Mouse (Mus musculus) ES-E14 (cell line): ENCODE measurements around the gene Actn1. TPM values are rescaled to one million over a fixed set of nuclear protein-coding genes. Genes with fewer than 3 reads are reported as not detected.
"Not testable (repeated sequence)": the region's sequence is repeated elsewhere in the genome, so short reads cannot be mapped to it uniquely, and the experiment has no call there.

ENCODE experiments used
- DNase-seq: peaks from one replicate; pipeline ENCODE4 v3.0.0-alpha.2; 2013; ENCODE audit warnings: low read depth, low spot score
- H3K27ac ChIP-seq: 2 replicates; pipeline ENCODE4 v1.5.1; 2012; ENCODE audit warnings: low read depth, mild to moderate bottlenecking, low read length, moderate library complexity, mixed read lengths; ENCODE audit not compliant: poor library complexity, insufficient read depth, severe bottlenecking
- H3K36me3 ChIP-seq: 2 replicates; pipeline ENCODE4 v1.6.1; 2012; ENCODE audit warnings: mild to moderate bottlenecking, low read length, moderate library complexity, mixed read lengths; ENCODE audit not compliant: control insufficient read depth, poor library complexity, insufficient read depth, severe bottlenecking
- H3K4me1 ChIP-seq, 2 experiments: fragments of 150-350 bp in 1 of 2; sonication (generic) in 1 of 2; 2 replicates each; pipeline ENCODE4 v1.6.1; 2012; ENCODE audit warnings: low read length in 2 of 2, mild to moderate bottlenecking in 1 of 2, mixed read lengths in 1 of 2; ENCODE audit not compliant: control insufficient read depth in 2 of 2, insufficient read depth in 2 of 2, poor library complexity in 1 of 2
- H3K4me3 ChIP-seq, 2 experiments: fragments of 150-350 bp in 1 of 2; sonication (generic) in 1 of 2; 2 replicates each; pipeline ENCODE4 v1.5.1; 2012; ENCODE audit warnings: low read length in 2 of 2, low read depth in 1 of 2, mild to moderate bottlenecking in 1 of 2, mixed read lengths in 1 of 2; ENCODE audit not compliant: insufficient read depth in 1 of 2, poor library complexity in 1 of 2, severe bottlenecking in 1 of 2
- H3K9ac ChIP-seq: 2 replicates; pipeline ENCODE4 v1.6.1; 2012; ENCODE audit warnings: low read depth, mild to moderate bottlenecking, low read length, mixed read lengths; ENCODE audit not compliant: poor library complexity, insufficient read depth, severe bottlenecking
- H3K9me3 ChIP-seq: fragments of 150-350 bp; sonication (generic); 2 replicates; pipeline ENCODE4 v1.6.1; 2012; ENCODE audit warnings: low read depth, mild to moderate bottlenecking, low read length; ENCODE audit not compliant: control insufficient read depth, insufficient read depth
- CHD2 ChIP-seq: IDR thresholded peaks from 2 replicates; pipeline ENCODE4 v1.6.1; 2014; ENCODE audit warnings: mild to moderate bottlenecking, low read depth, low read length, inconsistent platforms
- HCFC1 ChIP-seq: IDR thresholded peaks from 2 replicates; pipeline ENCODE4 v1.6.1; 2012; ENCODE audit warnings: low read length, inconsistent platforms, borderline replicate concordance; ENCODE audit not compliant: insufficient read depth
- MAFK ChIP-seq: IDR thresholded peaks from 2 replicates; pipeline ENCODE4 v1.6.1; 2014; ENCODE audit warnings: mild to moderate bottlenecking, low read depth, low read length, inconsistent platforms; ENCODE audit not compliant: insufficient read depth
- ZC3H11A ChIP-seq: IDR thresholded peaks from 2 replicates; pipeline ENCODE4 v1.6.1; 2012; ENCODE audit warnings: low read depth, mild to moderate bottlenecking, inconsistent platforms, low read length, borderline replicate concordance
- ZNF384 ChIP-seq: IDR thresholded peaks from 2 replicates; pipeline ENCODE4 v1.6.1; 2012; ENCODE audit warnings: low read depth, low read length, inconsistent platforms
- in situ Hi-C, 2 experiments: fragments of 600-800 bp; cut with MboI; formaldehyde crosslinking; loops; one replicate each; pipeline ENCODE4 v1.15.1; 2025; ENCODE audit warnings: low sequenced_read_pairs in 2 of 2, inconsistent platforms in 1 of 2; ENCODE audit not compliant: unreplicated experiment in 2 of 2
- total RNA-seq: library from RNA; depleted of rRNA; stranded (reverse); fragments of 300-350 nt; gene quantifications from 2 replicates; pipeline ENCODE4 v1.2.3, GENCODE M21; 2012

Gene Actn1
- total RNA-seq, 1 experiment, result 255 TPM

- Histone ChIP-seq H3K9ac (no peak overlapping the region), H3K9me3 (no peaks in the 10 kb centered on the region), H3K27ac (no peak overlapping the region), H3K4me3 (no peak overlapping the region), H3K4me1 (peaks cover 3 to 4% of the 10 kb centered on the region in 2 experiments; a peak in 3 of 4 replicates), H3K36me3 (no peaks in the 10 kb centered on the region)
- in situ Hi-C loops, result no loop called here
- DNase-seq, result no peak
- TF ChIP-seq MAFK (no peak), ZC3H11A (no peak), ZNF384 (no peak), CHD2 (no peak)
These were observed 25.7 kb upstream of the Actn1 start for GRCm38 (mm10) chr12:80285890-80286289.

- in situ Hi-C loops, DNase-seq, H3K4me3 ChIP-seq, H3K9me3 ChIP-seq, H3K9ac ChIP-seq, H3K4me1 ChIP-seq, H3K36me3 ChIP-seq, H3K27ac ChIP-seq: not testable (repeated sequence)
These were observed 24.1 kb upstream of the Actn1 start for GRCm38 (mm10) chr12:80284251-80284650.

DNA sequence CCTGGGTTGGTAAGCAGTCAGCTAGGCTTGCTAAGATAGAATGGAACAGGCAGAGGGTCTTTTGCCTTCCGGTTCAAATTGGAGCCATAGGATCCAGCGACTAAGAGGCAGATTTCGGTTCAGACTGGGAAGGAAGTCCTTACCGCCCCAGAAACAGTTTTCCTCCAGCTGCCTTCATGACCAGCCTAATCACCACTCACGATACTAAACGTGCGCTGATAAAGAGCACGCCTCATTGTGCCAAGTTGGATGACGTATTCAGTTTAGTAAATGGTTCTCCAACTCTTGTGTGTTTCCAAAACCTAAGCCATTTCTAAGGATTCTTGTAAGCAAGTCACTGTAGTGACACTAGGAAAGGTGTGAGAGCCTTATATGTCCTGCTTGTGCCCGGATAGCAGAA lies 18.7 kb upstream of the Actn1 start:
- TF ChIP-seq ZNF384 (no peak), MAFK (no peak), HCFC1 (no peak), CHD2 (no peak), ZC3H11A (no peak)
- DNase-seq, result no peak
- no peak overlapping the region for H3K27ac ChIP-seq
- no peaks in the 10 kb centered on the region for H3K9me3 ChIP-seq
- H3K9ac ChIP-seq, result peak overlapping the region; percentile 21; the same call in 1 of the 2 replicates
- H3K4me1 ChIP-seq, result peaks cover 2 to 9% of the 10 kb centered on the region in 2 experiments; a peak in 2 of 4 replicates
- H3K4me3 ChIP-seq, result no peak overlapping the region
- in situ Hi-C loops, result no loop called here
- H3K36me3 ChIP-seq, result no peaks in the 10 kb centered on the region

GRCm38 (mm10) chr12:80277428-80277827 lies 17.3 kb upstream of the Actn1 start:
- no peaks in the 10 kb centered on the region for H3K36me3 ChIP-seq
- no peak overlapping the region for H3K4me3 ChIP-seq
- H3K27ac ChIP-seq, result no peak overlapping the region
- H3K4me1 ChIP-seq, result peaks cover 4 to 13% of the 10 kb centered on the region in 2 experiments; a peak in 3 of 4 replicates
- H3K9ac ChIP-seq, result no peak overlapping the region
- H3K9me3 ChIP-seq, result no peaks in the 10 kb centered on the region
- TF ChIP-seq MAFK (no peak), ZNF384 (no peak), ZC3H11A (no peak), CHD2 (no peak), HCFC1 (no peak)
- DNase-seq, result no peak
- in situ Hi-C loops, result no loop called here

DNA sequence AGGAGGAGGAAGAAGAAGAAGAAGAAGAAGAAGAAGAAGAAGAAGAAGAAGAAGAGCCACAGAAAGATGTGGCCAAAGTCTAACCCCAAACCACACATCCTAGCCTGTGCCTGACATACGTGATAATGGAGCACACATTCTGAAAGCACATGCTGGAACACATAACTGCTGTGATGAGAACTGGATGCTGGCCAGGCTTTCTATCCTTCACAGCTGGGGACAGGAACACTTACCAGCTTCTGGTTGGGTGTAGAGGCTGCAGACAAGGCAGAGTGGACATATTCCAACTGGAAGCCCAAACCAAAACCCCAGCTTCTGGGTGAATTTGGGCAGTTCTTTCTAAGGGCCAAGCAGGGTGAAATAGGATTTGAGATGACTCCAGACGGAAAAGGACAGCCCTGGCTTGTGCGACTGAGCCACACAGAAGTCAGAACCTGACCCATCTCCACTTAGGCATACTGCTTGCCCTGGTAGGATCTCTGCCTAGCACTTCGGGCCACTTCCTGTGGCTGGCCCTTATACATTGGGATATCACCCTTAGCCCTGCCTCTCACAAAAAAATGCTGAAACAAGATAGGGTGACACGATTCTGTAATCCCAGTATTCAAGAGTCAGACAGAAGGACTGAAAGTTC lies 15.1 kb upstream of the Actn1 start:
- no peak for DNase-seq
- TF ChIP-seq CHD2 (no peak), ZNF384 (no peak), MAFK (no peak), HCFC1 (no peak), ZC3H11A (no peak)
- no peak overlapping the region for H3K9ac ChIP-seq
- in situ Hi-C loops, result no loop called here
- H3K4me3 ChIP-seq, result no peak overlapping the region
- no peaks in the 10 kb centered on the region for H3K36me3 ChIP-seq
- no peak overlapping the region for H3K27ac ChIP-seq
- peaks cover 6 to 15% of the 10 kb centered on the region in 2 experiments for H3K4me1 ChIP-seq
- H3K9me3 ChIP-seq, result no peaks in the 10 kb centered on the region
